Mouse (Mus musculus): ENCODE measurements around the gene H2-M10.1.
"Not testable (repeated sequence)": the region's sequence is repeated elsewhere in the genome, so short reads cannot be mapped to it uniquely, and the experiment has no call there.

H2-M10.1 gene

GRCm38 (mm10) chr17:36326055-36326454 is at the start of gene H2-M10.1:
TSS of gene H2-M10.1 (minus strand) at chr17:36326155.
- in situ Hi-C loops (cut with MboI, MseI) = no loop called here

GRCm38 (mm10) chr17:36368317-36368716 is 42.4 kb upstream of the H2-M10.1 start, which contains the start of gene H2-M10.3:
TSS of gene H2-M10.3 (minus strand) at chr17:36368417.
- in situ Hi-C loops (cut with MboI, MseI) = not testable (repeated sequence)

- in situ Hi-C loops (cut with MboI, MseI) = not testable (repeated sequence)
Observed at GRCm38 (mm10) chr17:36362404-36362803, 36.4 kb upstream of the H2-M10.1 start.

- in situ Hi-C loops (cut with MboI, MseI) = loop anchor here (5.0 kb wide), 3 partner anchors 40 to 365 kb away; no protein-coding TSS in a partner anchor
Observed at GRCm38 (mm10) chr17:36357512-36357911, 31.6 kb upstream of the H2-M10.1 start.

GRCm38 (mm10) chr17:36355763-36356162 is 29.8 kb upstream of the H2-M10.1 start:
- in situ Hi-C loops (cut with MboI, MseI) = loop anchor here (5.0 kb wide), 3 partner anchors 38 to 367 kb away; no protein-coding TSS in a partner anchor

- in situ Hi-C loops (cut with MboI, MseI) = loop anchor here (5.0 kb wide), 3 partner anchors 38 to 367 kb away; no protein-coding TSS in a partner anchor
Observed at GRCm38 (mm10) chr17:36355343-36355742, 29.4 kb upstream of the H2-M10.1 start.

- in situ Hi-C loops (cut with MboI, MseI) = loop anchor here (5.0 kb wide), 1 partner anchor 42 kb away; no protein-coding TSS in a partner anchor
Observed at GRCm38 (mm10) chr17:36315689-36316253, 10.2 kb downstream of the H2-M10.1 start.

GRCm38 (mm10) chr17:36315041-36315688 is 10.8 kb downstream of the H2-M10.1 start:
- in situ Hi-C loops (cut with MboI, MseI) = loop anchor here (5.0 kb wide), 1 partner anchor 42 kb away; no protein-coding TSS in a partner anchor

- in situ Hi-C loops (cut with MboI, MseI) = loop anchor here (5.0 kb wide), 1 partner anchor 103 kb away; no protein-coding TSS in a partner anchor
Observed at GRCm38 (mm10) chr17:36314511-36314910, 11.4 kb downstream of the H2-M10.1 start.

- in situ Hi-C loops (cut with MboI, MseI) = no loop called here
Observed at GRCm38 (mm10) chr17:36309293-36309692, 16.7 kb downstream of the H2-M10.1 start.

- in situ Hi-C loops (cut with MboI, MseI) = not testable (repeated sequence)
Observed at GRCm38 (mm10) chr17:36308855-36309254, 17.1 kb downstream of the H2-M10.1 start.

GRCm38 (mm10) chr17:36286390-36286789 is 39.6 kb downstream of the H2-M10.1 start, which contains the start of gene H2-M10.2:
TSS of gene H2-M10.2 (minus strand) at chr17:36286490.
- in situ Hi-C loops (cut with MboI, MseI) = no loop called here

GRCm38 (mm10) chr17:36281521-36282245 is 44.3 kb downstream of the H2-M10.1 start:
- in situ Hi-C loops (cut with MboI, MseI) = loop anchor here (5.0 kb wide), 1 partner anchor 41 kb away; no protein-coding TSS in a partner anchor

- in situ Hi-C loops (cut with MboI, MseI) = no loop called here
Observed at GRCm38 (mm10) chr17:36274776-36275175, 51.2 kb downstream of the H2-M10.1 start.

- in situ Hi-C loops (cut with MboI, MseI) = no loop called here
Observed at GRCm38 (mm10) chr17:36273796-36274195, 52.2 kb downstream of the H2-M10.1 start.

All from T-helper 1 cell (primary cell).